Mouse (Mus musculus): ENCODE data around the gene Tmem59. TPM values are rescaled to one million over a fixed set of nuclear protein-coding genes. Genes with fewer than 3 reads are reported as not detected.

Gene Tmem59
- polyA plus RNA-seq (2015; fragmentation: Nextera tagmentation; extraction: Ambion mirVana): 338 TPM in 2 replicates

GRCm38 (mm10) chr4:107178182-107178829 lies at the start of gene Tmem59:
Gene Tmem59, plus strand, starts transcription at chr4:107178399.
- ATAC-seq (replicated peaks; ENCODE audit: extremely low read depth, insufficient read depth, low FRiP score): peak; percentile 93
- peak within 1 kb of the TSS; percentile 98 for H3K27ac ChIP-seq (ENCODE audit: low read length)
- no peaks in the 10 kb centered on the region for H3K9me3 ChIP-seq (replicated peaks; ENCODE audit: control insufficient read depth, low read length)

GRCm38 (mm10) chr4:107129373-107129772 lies 48.8 kb upstream of the Tmem59 start:
- Histone ChIP-seq H3K9me3 (replicated peaks; ENCODE audit: control insufficient read depth, low read length) (no peaks in the 10 kb centered on the region), H3K27me3 (ENCODE audit: control insufficient read depth, insufficient read depth, low read length) (0 out of 2 replicates have a peak, but pooled peaks cover 2% of the 10 kb centered on the region), H3K4me2 (ENCODE audit: low read depth, low read length) (no peak overlapping the region), H3K4me3 (ENCODE audit: low read length) (no peak overlapping the region), H3K36me3 (ENCODE audit: control insufficient read depth, insufficient read depth) (no peaks in the 10 kb centered on the region), H3K4me1 (ENCODE audit: control insufficient read depth, insufficient read depth, low read length) (no peaks in the 10 kb centered on the region), H3K9ac (ENCODE audit: low read length) (no peak overlapping the region), H3K27ac (ENCODE audit: low read length) (no peak overlapping the region)
- 67% methylated on average over 8 of the region's 8 CpGs for WGBS
- ATAC-seq (replicated peaks; ENCODE audit: extremely low read depth, insufficient read depth, low FRiP score): no peak

More at GRCm38 (mm10) chr4:107178182-107178829, at the start of gene Tmem59:
- Histone ChIP-seq H3K4me1 (ENCODE audit: control insufficient read depth, insufficient read depth, low read length) (peaks cover 23% of the 10 kb centered on the region), H3K27me3 (ENCODE audit: control insufficient read depth, insufficient read depth, low read length) (no peaks in the 10 kb centered on the region), H3K4me3 (ENCODE audit: low read length) (peak within 1 kb of the TSS; percentile 99), H3K9ac (ENCODE audit: low read length) (peak within 1 kb of the TSS; percentile 95), H3K4me2 (ENCODE audit: low read depth, low read length) (peak within 1 kb of the TSS; percentile 84), H3K36me3 (ENCODE audit: control insufficient read depth, insufficient read depth) (peaks cover 16% of the 10 kb centered on the region; the same call in 1 of the 2 replicates)
- under 1% methylated on average over 47 of the region's 49 CpGs for WGBS

GRCm38 (mm10) chr4:107130534-107130933 lies 47.7 kb upstream of the Tmem59 start:
- Histone ChIP-seq H3K36me3 (ENCODE audit: control insufficient read depth, insufficient read depth) (no peaks in the 10 kb centered on the region), H3K4me3 (ENCODE audit: low read length) (no peak overlapping the region), H3K9ac (ENCODE audit: low read length) (no peak overlapping the region), H3K9me3 (replicated peaks; ENCODE audit: control insufficient read depth, low read length) (no peaks in the 10 kb centered on the region), H3K4me2 (ENCODE audit: low read depth, low read length) (no peak overlapping the region), H3K27me3 (ENCODE audit: control insufficient read depth, insufficient read depth, low read length) (0 out of 2 replicates have a peak, but pooled peaks cover 2% of the 10 kb centered on the region), H3K4me1 (ENCODE audit: control insufficient read depth, insufficient read depth, low read length) (no peaks in the 10 kb centered on the region), H3K27ac (ENCODE audit: low read length) (no peak overlapping the region)
- peak; percentile 45; the same call in 1 of the 2 replicates for ATAC-seq (replicated peaks; ENCODE audit: extremely low read depth, insufficient read depth, low FRiP score)
- WGBS: 24% methylated on average over 9 of the region's 9 CpGs

- H3K4me3 ChIP-seq (ENCODE audit: low read length): no peak overlapping the region
- H3K27ac ChIP-seq (ENCODE audit: low read length): no peak overlapping the region
- no peak overlapping the region for H3K9ac ChIP-seq (ENCODE audit: low read length)
- H3K4me1 ChIP-seq (ENCODE audit: control insufficient read depth, insufficient read depth, low read length): 0 out of 2 replicates have a peak, but pooled peaks cover 4% of the 10 kb centered on the region
- WGBS: 75% methylated on average over 3 of the region's 3 CpGs
- no peaks in the 10 kb centered on the region for H3K9me3 ChIP-seq (replicated peaks; ENCODE audit: control insufficient read depth, low read length)
- no peak for ATAC-seq (replicated peaks; ENCODE audit: extremely low read depth, insufficient read depth, low FRiP score)
- H3K36me3 ChIP-seq (ENCODE audit: control insufficient read depth, insufficient read depth): peaks cover 3% of the 10 kb centered on the region; the same call in 1 of the 2 replicates
- H3K27me3 ChIP-seq (ENCODE audit: control insufficient read depth, insufficient read depth, low read length): no peaks in the 10 kb centered on the region
- no peak overlapping the region for H3K4me2 ChIP-seq (ENCODE audit: low read depth, low read length)
Measured at GRCm38 (mm10) chr4:107134891-107135290, 43.3 kb upstream of the Tmem59 start.

GRCm38 (mm10) chr4:107135663-107136062 lies 42.5 kb upstream of the Tmem59 start:
- ATAC-seq (replicated peaks; ENCODE audit: extremely low read depth, insufficient read depth, low FRiP score): no peak
- no peaks in the 10 kb centered on the region for H3K9me3 ChIP-seq (replicated peaks; ENCODE audit: control insufficient read depth, low read length)
- no peak overlapping the region for H3K9ac ChIP-seq (ENCODE audit: low read length)
- H3K4me1 ChIP-seq (ENCODE audit: control insufficient read depth, insufficient read depth, low read length): 0 out of 2 replicates have a peak, but pooled peaks cover 4% of the 10 kb centered on the region
- H3K4me2 ChIP-seq (ENCODE audit: low read depth, low read length): no peak overlapping the region
- H3K36me3 ChIP-seq (ENCODE audit: control insufficient read depth, insufficient read depth): peaks cover 3% of the 10 kb centered on the region; the same call in 1 of the 2 replicates
- H3K4me3 ChIP-seq (ENCODE audit: low read length): no peak overlapping the region
- H3K27me3 ChIP-seq (ENCODE audit: control insufficient read depth, insufficient read depth, low read length): no peaks in the 10 kb centered on the region
- 64% methylated on average over 5 of the region's 5 CpGs for WGBS
- no peak overlapping the region for H3K27ac ChIP-seq (ENCODE audit: low read length)

- 0 out of 2 replicates have a peak, but pooled peaks cover 4% of the 10 kb centered on the region for H3K4me1 ChIP-seq (ENCODE audit: control insufficient read depth, insufficient read depth, low read length)
- H3K27me3 ChIP-seq (ENCODE audit: control insufficient read depth, insufficient read depth, low read length): no peaks in the 10 kb centered on the region
Measured at GRCm38 (mm10) chr4:107136531-107136930, 41.7 kb upstream of the Tmem59 start.

GRCm38 (mm10) chr4:107138948-107139835 lies 39.0 kb upstream of the Tmem59 start:
- no peak overlapping the region for H3K4me2 ChIP-seq (ENCODE audit: low read depth, low read length)
- 0 out of 2 replicates have a peak, but pooled peaks cover 4% of the 10 kb centered on the region for H3K4me1 ChIP-seq (ENCODE audit: control insufficient read depth, insufficient read depth, low read length)
- 58% methylated on average over 37 of the region's 37 CpGs for WGBS

More at GRCm38 (mm10) chr4:107136531-107136930, 41.7 kb upstream of the Tmem59 start:
- Histone ChIP-seq H3K9ac (ENCODE audit: low read length) (no peak overlapping the region), H3K36me3 (ENCODE audit: control insufficient read depth, insufficient read depth) (peaks cover 3% of the 10 kb centered on the region; the same call in 1 of the 2 replicates), H3K4me2 (ENCODE audit: low read depth, low read length) (no peak overlapping the region), H3K27ac (ENCODE audit: low read length) (no peak overlapping the region), H3K4me3 (ENCODE audit: low read length) (no peak overlapping the region), H3K9me3 (replicated peaks; ENCODE audit: control insufficient read depth, low read length) (no peaks in the 10 kb centered on the region)
- 0 out of 2 replicates have a peak, but pooled peaks have one; percentile 37 for ATAC-seq (replicated peaks; ENCODE audit: extremely low read depth, insufficient read depth, low FRiP score)
- 33% methylated on average over 3 of the region's 3 CpGs for WGBS

GRCm38 (mm10) chr4:107139836-107140631 lies 38.2 kb upstream of the Tmem59 start:
- 64% methylated on average over 13 of the region's 13 CpGs for WGBS
- H3K4me2 ChIP-seq (ENCODE audit: low read depth, low read length): no peak overlapping the region
- H3K4me3 ChIP-seq (ENCODE audit: low read length): no peak overlapping the region
- no peak overlapping the region for H3K27ac ChIP-seq (ENCODE audit: low read length)
- ATAC-seq (replicated peaks; ENCODE audit: extremely low read depth, insufficient read depth, low FRiP score): no peak
- no peaks in the 10 kb centered on the region for H3K9me3 ChIP-seq (replicated peaks; ENCODE audit: control insufficient read depth, low read length)
- 0 out of 2 replicates have a peak, but pooled peaks cover 4% of the 10 kb centered on the region for H3K4me1 ChIP-seq (ENCODE audit: control insufficient read depth, insufficient read depth, low read length)
- no peaks in the 10 kb centered on the region for H3K27me3 ChIP-seq (ENCODE audit: control insufficient read depth, insufficient read depth, low read length)
- H3K9ac ChIP-seq (ENCODE audit: low read length): no peak overlapping the region
- H3K36me3 ChIP-seq (ENCODE audit: control insufficient read depth, insufficient read depth): peaks cover 7% of the 10 kb centered on the region; the same call in 1 of the 2 replicates

More at GRCm38 (mm10) chr4:107138948-107139835, 39.0 kb upstream of the Tmem59 start:
- Histone ChIP-seq H3K27me3 (ENCODE audit: control insufficient read depth, insufficient read depth, low read length) (no peaks in the 10 kb centered on the region), H3K9ac (ENCODE audit: low read length) (no peak overlapping the region), H3K27ac (ENCODE audit: low read length) (no peak overlapping the region), H3K9me3 (replicated peaks; ENCODE audit: control insufficient read depth, low read length) (no peaks in the 10 kb centered on the region), H3K4me3 (ENCODE audit: low read length) (no peak overlapping the region), H3K36me3 (ENCODE audit: control insufficient read depth, insufficient read depth) (peaks cover 5% of the 10 kb centered on the region; the same call in 1 of the 2 replicates)
- no peak for ATAC-seq (replicated peaks; ENCODE audit: extremely low read depth, insufficient read depth, low FRiP score)

Measured in heart, embryonic 16.5 days (tissue).